Mouse (Mus musculus) bone marrow macrophage, adult 2 months (primary cell): Measurements from ENCODE around the gene Cadps2.

Experiments
- CTCF ChIP-seq: IDR thresholded peaks from 2 replicates; pipeline ENCODE4 v1.5.1; 2012; ENCODE audit warnings: low read depth, mild to moderate bottlenecking, low read length, moderate library complexity
- POLR2A ChIP-seq: IDR thresholded peaks from 2 replicates; pipeline ENCODE4 v1.6.1; 2012; ENCODE audit warnings: mild to moderate bottlenecking, low read depth, low read length, borderline replicate concordance

- no peak for TF ChIP-seq CTCF
- no peak for TF ChIP-seq POLR2A
Observed at GRCm38 (mm10) chr6:23700879-23701278, 138.3 kb downstream of the Cadps2 start.
